Mouse (Mus musculus): ENCODE results near the gene Tbc1d19. TPM values are rescaled to one million over a fixed set of nuclear protein-coding genes. Genes with fewer than 3 reads are reported as not detected.

Tbc1d19 gene
- polyA plus RNA-seq, 1 experiment from 2014 or later: 50.7 TPM

- H3K36me3 ChIP-seq (replicated peaks): no peaks in the 10 kb centered on the region
- H3K4me1 ChIP-seq: no peaks in the 10 kb centered on the region
- no peak for DNase-seq (ENCODE audit: extremely low spot score, low spot score)
- 86% methylated on average over 11 of the region's 11 CpGs for WGBS
- no peaks in the 10 kb centered on the region for H3K27me3 ChIP-seq (ENCODE audit: poor library complexity, severe bottlenecking)
- H3K4me3 ChIP-seq: no peak overlapping the region
- H3K9me3 ChIP-seq: no peaks in the 10 kb centered on the region
- no peak overlapping the region for H3K27ac ChIP-seq
Measured at GRCm38 (mm10) chr5:53943321-53943857, 134.0 kb downstream of the Tbc1d19 start.

GRCm38 (mm10) chr5:53946747-53947146 is 137.3 kb downstream of the Tbc1d19 start:
- H3K4me1 ChIP-seq: peaks cover 5% of the 10 kb centered on the region; the same call in 1 of the 2 replicates
- 93% methylated on average over 8 of the region's 8 CpGs for WGBS
- no peak overlapping the region for H3K4me3 ChIP-seq
- DNase-seq (ENCODE audit: extremely low spot score, low spot score): no peak
- no peaks in the 10 kb centered on the region for H3K27me3 ChIP-seq (ENCODE audit: poor library complexity, severe bottlenecking)
- no peak overlapping the region for H3K27ac ChIP-seq
- H3K9me3 ChIP-seq: no peaks in the 10 kb centered on the region
- H3K36me3 ChIP-seq (replicated peaks): no peaks in the 10 kb centered on the region

- H3K4me1 ChIP-seq: peaks cover 5% of the 10 kb centered on the region; the same call in 1 of the 2 replicates
- WGBS: 75% methylated on average over 9 of the region's 9 CpGs
- no peak for DNase-seq (ENCODE audit: extremely low spot score, low spot score)
- no peaks in the 10 kb centered on the region for H3K9me3 ChIP-seq
- H3K4me3 ChIP-seq: no peak overlapping the region
- no peaks in the 10 kb centered on the region for H3K36me3 ChIP-seq (replicated peaks)
- H3K27ac ChIP-seq: no peak overlapping the region
- no peaks in the 10 kb centered on the region for H3K27me3 ChIP-seq (ENCODE audit: poor library complexity, severe bottlenecking)
Measured at GRCm38 (mm10) chr5:53947549-53948183, 138.3 kb downstream of the Tbc1d19 start.

GRCm38 (mm10) chr5:53948606-53949266 is 139.3 kb downstream of the Tbc1d19 start:
- no peak overlapping the region for H3K4me3 ChIP-seq
- no peak for DNase-seq (ENCODE audit: extremely low spot score, low spot score)
- no peaks in the 10 kb centered on the region for H3K36me3 ChIP-seq (replicated peaks)
- H3K4me1 ChIP-seq: peaks cover 5% of the 10 kb centered on the region; the same call in 1 of the 2 replicates
- H3K27me3 ChIP-seq (ENCODE audit: poor library complexity, severe bottlenecking): no peaks in the 10 kb centered on the region
- H3K9me3 ChIP-seq: no peaks in the 10 kb centered on the region
- 86% methylated on average over 8 of the region's 8 CpGs for WGBS
- H3K27ac ChIP-seq: no peak overlapping the region

GRCm38 (mm10) chr5:53950189-53950588 is 140.8 kb downstream of the Tbc1d19 start:
- Histone ChIP-seq H3K36me3 (replicated peaks) (no peaks in the 10 kb centered on the region), H3K27ac (0 out of 2 replicates have a peak overlapping the region, but pooled peaks have one; percentile 20), H3K27me3 (ENCODE audit: poor library complexity, severe bottlenecking) (no peaks in the 10 kb centered on the region), H3K9me3 (no peaks in the 10 kb centered on the region), H3K4me1 (peaks cover 5% of the 10 kb centered on the region; the same call in 1 of the 2 replicates), H3K4me3 (no peak overlapping the region)
- no peak for DNase-seq (ENCODE audit: extremely low spot score, low spot score)
- WGBS: 77% methylated on average over 7 of the region's 7 CpGs

GRCm38 (mm10) chr5:53953216-53953615 is 143.8 kb downstream of the Tbc1d19 start:
- no peak for DNase-seq (ENCODE audit: extremely low spot score, low spot score)
- Histone ChIP-seq H3K4me3 (no peak overlapping the region), H3K36me3 (replicated peaks) (no peaks in the 10 kb centered on the region), H3K27ac (no peak overlapping the region), H3K27me3 (ENCODE audit: poor library complexity, severe bottlenecking) (no peaks in the 10 kb centered on the region), H3K4me1 (peaks cover 5% of the 10 kb centered on the region; the same call in 1 of the 2 replicates), H3K9me3 (no peaks in the 10 kb centered on the region)

Other genes with a start within 250 kb of the Tbc1d19 start
- gene Cckar, start 101.9 kb upstream of the Tbc1d19 start, polyA plus RNA-seq (2016; fragmentation: Nextera tagmentation; extraction: Ambion mirVana): 0.34 and 1.1 TPM in 2 replicates
- gene Stim2, start 188.9 kb downstream of the Tbc1d19 start, polyA plus RNA-seq (2016; fragmentation: Nextera tagmentation; extraction: Ambion mirVana): 13.6 and 15.0 TPM in 2 replicates

All from forebrain, embryonic 10.5 days (tissue).